Mouse (Mus musculus) CD8-positive naive resting alpha-beta T cell, adult 2 months (primary cell): Measurements from ENCODE around the gene Gm6358.
"Not testable (repeated sequence)": the region's sequence is repeated elsewhere in the genome, so short reads cannot be mapped to it uniquely, and the experiment has no call there.

Experiments
- DNase-seq, 2 experiments: peaks; one replicate each; pipeline ENCODE4 v3.0.0; 2022; ENCODE audit warnings: low read depth in 2 of 2, low spot score in 2 of 2

The Gm6358 gene

GRCm38 (mm10) chr16:89140551-89140950, at the start of gene Gm6358:
TSS of gene Gm6358 (plus strand) at chr16:89140851.
- DNase-seq, result no peak

DNA sequence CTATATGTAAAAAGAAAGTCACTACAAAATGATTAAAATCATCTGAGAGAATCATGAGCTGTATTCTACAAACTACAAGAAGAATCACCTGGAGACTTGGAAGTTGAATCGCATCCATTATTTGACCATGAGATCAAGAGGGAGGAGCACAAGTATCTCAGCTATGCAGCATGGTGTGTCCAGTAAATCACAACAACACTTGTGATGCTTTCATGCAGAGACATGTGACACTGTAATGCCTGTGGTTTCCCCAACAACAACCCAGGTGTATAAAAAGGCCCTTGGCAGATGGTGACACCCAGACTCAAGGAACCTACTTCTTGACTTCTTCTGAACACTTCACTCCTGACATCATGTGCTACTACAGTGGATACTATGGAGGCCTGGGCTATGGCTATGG, 10.1 kb downstream of the Gm6358 start, which contains the start of gene Gm10061:
Gene Gm10061, plus strand, starts transcription at position 301 of the 400 bp plus-strand sequence.
- no peak for DNase-seq

GRCm38 (mm10) chr16:89157652-89158051, 17.0 kb downstream of the Gm6358 start, which contains the start of gene Gm9789:
TSS of gene Gm9789 (plus strand) at chr16:89157952.
- DNase-seq, result no peak

GRCm38 (mm10) chr16:89169190-89169589, 28.5 kb downstream of the Gm6358 start, which contains the start of gene Gm7735:
TSS of gene Gm7735 (plus strand) at chr16:89169490.
- not testable (repeated sequence) for DNase-seq

GRCm38 (mm10) chr16:89174435-89174834, 33.8 kb downstream of the Gm6358 start, which contains the start of gene 1110057P08Rik:
TSS of gene 1110057P08Rik (plus strand) at chr16:89174735.
- DNase-seq, result no peak

DNA sequence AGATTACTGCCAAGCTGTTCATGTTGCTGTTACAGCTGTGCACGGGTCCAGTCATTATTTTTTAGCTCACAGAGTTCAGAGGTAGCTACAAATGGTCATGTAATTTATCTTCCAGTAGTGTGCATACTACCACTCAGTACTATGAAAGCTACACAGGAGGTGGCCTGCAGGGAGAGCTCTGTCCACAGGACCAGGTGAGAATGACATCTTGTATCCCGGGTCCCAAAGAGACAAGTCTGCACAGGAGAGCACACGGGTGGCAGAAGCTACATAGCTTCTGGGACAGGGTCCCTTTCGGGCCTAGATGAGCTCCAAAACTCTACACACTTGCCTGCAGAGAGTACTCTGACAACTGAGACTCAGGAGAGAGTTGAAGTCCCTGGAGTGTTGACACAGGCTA, 48.0 kb downstream of the Gm6358 start:
- no peak for DNase-seq
